Mouse (Mus musculus) lung, postnatal 36 days (tissue): ENCODE results near the gene Usp21.
"Not testable (repeated sequence)": the region's sequence is repeated elsewhere in the genome, so short reads cannot be mapped to it uniquely, and the experiment has no call there.

Experiments used
- DNase-seq: peaks from one replicate; pipeline ENCODE4 v3.0.0; 2022; ENCODE audit warnings: mixed read lengths

Usp21 gene

GRCm38 (mm10) chr1:171287136-171288081 is at the start of gene Usp21:
Gene Usp21 (minus strand): TSS chr1:171287991.
- DNase-seq, result peak; percentile 96

GRCm38 (mm10) chr1:171330216-171330560 is 42.4 kb upstream of the Usp21 start:
- no peak for DNase-seq

- DNase-seq, result no peak
Observed at GRCm38 (mm10) chr1:171329433-171330215, 41.8 kb upstream of the Usp21 start.

GRCm38 (mm10) chr1:171328839-171329432 is 41.1 kb upstream of the Usp21 start, which contains the start of gene Dedd:
Gene Dedd (plus strand): TSS chr1:171329145.
- DNase-seq, result peak; percentile 94

GRCm38 (mm10) chr1:171328244-171328643 is 40.5 kb upstream of the Usp21 start:
- no peak for DNase-seq

- not testable (repeated sequence) for DNase-seq
Observed at GRCm38 (mm10) chr1:171326588-171326987, 38.8 kb upstream of the Usp21 start.

- no peak for DNase-seq
Observed at GRCm38 (mm10) chr1:171325571-171325970, 37.8 kb upstream of the Usp21 start.

GRCm38 (mm10) chr1:171322012-171322411 is 34.2 kb upstream of the Usp21 start:
- peak; percentile 22 for DNase-seq

- DNase-seq, result peak; percentile 34
Observed at GRCm38 (mm10) chr1:171321415-171321814, 33.6 kb upstream of the Usp21 start.

- DNase-seq, result no peak
Observed at GRCm38 (mm10) chr1:171320151-171320550, 32.4 kb upstream of the Usp21 start.

- no peak for DNase-seq
Observed at GRCm38 (mm10) chr1:171319748-171320147, 32.0 kb upstream of the Usp21 start.

- DNase-seq, result no peak
Observed at GRCm38 (mm10) chr1:171309321-171309720, 21.5 kb upstream of the Usp21 start.

- DNase-seq, result not testable (repeated sequence)
Observed at GRCm38 (mm10) chr1:171306157-171306556, 18.4 kb upstream of the Usp21 start.

- DNase-seq, result no peak
Observed at GRCm38 (mm10) chr1:171298226-171298625, 10.4 kb upstream of the Usp21 start.

GRCm38 (mm10) chr1:171295063-171295402 is 7.2 kb upstream of the Usp21 start:
- no peak for DNase-seq

- peak; percentile 93 for DNase-seq
Observed at GRCm38 (mm10) chr1:171294298-171295062, 6.7 kb upstream of the Usp21 start, which contains the start of gene Ufc1. Gene Ufc1 (minus strand): TSS chr1:171295024.

GRCm38 (mm10) chr1:171293906-171294297 is 6.1 kb upstream of the Usp21 start:
- DNase-seq, result no peak

GRCm38 (mm10) chr1:171293351-171293750 is 5.6 kb upstream of the Usp21 start:
- no peak for DNase-seq

GRCm38 (mm10) chr1:171288328-171288727 is 537 bp upstream of the Usp21 start:
- no peak for DNase-seq

- DNase-seq, result no peak
Observed at GRCm38 (mm10) chr1:171286517-171286916, 1.3 kb downstream of the Usp21 start.

- DNase-seq, result no peak
Observed at GRCm38 (mm10) chr1:171285096-171285892, 2.5 kb downstream of the Usp21 start.

- DNase-seq, result no peak
Observed at GRCm38 (mm10) chr1:171284491-171284890, 3.3 kb downstream of the Usp21 start.
